In the genomic region with DNA sequence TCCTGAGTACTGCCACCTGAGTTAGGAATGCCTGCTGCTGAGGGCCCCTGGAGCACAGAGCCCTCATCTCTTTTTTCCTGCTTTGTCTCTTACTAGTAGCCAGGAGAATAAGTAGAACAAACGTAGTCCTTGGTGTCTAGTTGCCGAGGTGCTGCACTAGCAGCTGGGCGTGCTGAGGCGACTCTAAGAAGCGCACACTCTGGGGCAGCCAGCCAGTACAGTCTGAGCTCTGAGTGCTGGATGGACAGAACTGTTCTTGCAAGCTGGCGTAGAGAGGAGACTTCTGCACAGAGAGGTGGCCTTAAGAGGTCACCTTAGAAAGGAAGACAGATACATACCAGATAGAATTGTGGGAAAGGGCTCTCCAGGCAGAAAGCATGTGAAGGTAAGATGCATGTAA, we compare ENCODE assay signal across 12 mouse cellular contexts. TPM values are rescaled to one million over a fixed set of nuclear protein-coding genes. Genes with fewer than 3 reads are reported as not detected.
DNase-seq lines count a peak whose midpoint lies in the region; ATAC-seq and TF ChIP-seq lines count a peak whose summit lies in the region.
"Had no signal": no experiment of that assay in that cellular context is flagged by ENCODE, and none has a peak within 500 bp of the region (broad histone marks: within the 10 kb centered on the region; RNA-seq: fewer than 3 reads in every experiment).

No protein-coding gene starts in this region.

- H3K9ac ChIP-seq in embryonic facial prominence, embryonic 15.5 days: no peak overlapping the region
- peak overlapping the region; percentile 23; the same call in 1 of the 2 replicates for H3K9ac ChIP-seq in limb, embryonic 12.5 days (replicated peaks)
- H3K9ac ChIP-seq: neural tube, embryonic 15.5 days had no signal

- H3K9me3 ChIP-seq in embryonic facial prominence, embryonic 15.5 days (replicated peaks): no peaks in the 10 kb centered on the region
- no peaks in the 10 kb centered on the region for H3K9me3 ChIP-seq in limb, embryonic 12.5 days
- H3K9me3 ChIP-seq: neural tube, embryonic 15.5 days had no signal

- H3K27me3 ChIP-seq in kidney, adult 2 months (replicated peaks; ENCODE audit: control insufficient read depth, insufficient read depth, low read length): no peaks in the 10 kb centered on the region
- H3K27me3 ChIP-seq in embryonic facial prominence, embryonic 15.5 days: no peaks in the 10 kb centered on the region
- H3K27me3 ChIP-seq in limb, embryonic 12.5 days: no peaks in the 10 kb centered on the region
- H3K27me3 ChIP-seq: neural tube, embryonic 15.5 days had no signal

- no peak for TF ChIP-seq POLR2A in kidney, adult 2 months (IDR thresholded peaks at IDR 0.05; ENCODE audit: low read depth, low read length)

- 49% methylated on average over 6 of the region's 6 CpGs for WGBS in kidney, adult 2 months
- WGBS in embryonic facial prominence, embryonic 15.5 days: 46% methylated on average over 6 of the region's 6 CpGs
- WGBS in limb, embryonic 12.5 days: 62% methylated on average over 6 of the region's 6 CpGs

- H3K4me1 ChIP-seq in kidney, adult 2 months (ENCODE audit: control insufficient read depth, insufficient read depth, low read length): peaks cover 25% of the 10 kb centered on the region
- H3K4me1 ChIP-seq in embryonic facial prominence, embryonic 15.5 days: peaks cover 70% of the 10 kb centered on the region
- H3K4me1 ChIP-seq in limb, embryonic 12.5 days (replicated peaks): peaks cover 53% of the 10 kb centered on the region

- H3K27ac ChIP-seq in kidney, adult 2 months (ENCODE audit: insufficient read depth, low read depth, low read length): no peak overlapping the region
- peak overlapping the region; percentile 65; the same call in 1 of the 2 replicates for H3K27ac ChIP-seq in embryonic facial prominence, embryonic 15.5 days (replicated peaks)
- H3K27ac ChIP-seq in limb, embryonic 12.5 days: peak overlapping the region; percentile 80

- no peak overlapping the region for H3K4me3 ChIP-seq in kidney, adult 2 months (ENCODE audit: insufficient read depth, low read depth, low read length)
- H3K4me3 ChIP-seq in embryonic facial prominence, embryonic 15.5 days (replicated peaks): no peak overlapping the region
- H3K4me3 ChIP-seq in limb, embryonic 12.5 days (replicated peaks): peak overlapping the region; percentile 6; the same call in 1 of the 2 replicates
- H3K4me3 ChIP-seq: neural tube, embryonic 15.5 days had no signal

- TF ChIP-seq CTCF in kidney, adult 2 months (conservative IDR thresholded peaks at IDR 0.05; ENCODE audit: insufficient read depth, insufficient read length, low read depth, low read length): no peak

- DNase-seq in cerebellum, postnatal 10 days: peak; percentile 47 to 52
- DNase-seq in cerebellum, adult 11-12 months: no peak
- DNase-seq in kidney, postnatal 14 days: peak; percentile 38
- no peak for DNase-seq in kidney, adult 2 months
- DNase-seq in yolk sac, embryonic 10.5 days (ENCODE audit: low spot score): no peak
- DNase-seq in urinary bladder, postnatal 10 days (ENCODE audit: low spot score): no peak
- DNase-seq: adrenal gland, postnatal 14 days; cerebellum, adult 2 months; thymus, adult 2 months had no signal

- H3K4me2 ChIP-seq in embryonic facial prominence, embryonic 15.5 days (replicated peaks): no peak overlapping the region
- H3K4me2 ChIP-seq in limb, embryonic 12.5 days: peak overlapping the region; percentile 37
- H3K4me2 ChIP-seq: neural tube, embryonic 15.5 days had no signal

- no peak for ATAC-seq in embryonic facial prominence, embryonic 15.5 days (ENCODE audit: insufficient number of reproducible peaks, low FRiP score, low TSS enrichment, low read depth)
- ATAC-seq in limb, embryonic 12.5 days (ENCODE audit: insufficient number of reproducible peaks, insufficient read depth, low FRiP score, low TSS enrichment, low read depth): no peak

- no peaks in the 10 kb centered on the region for H3K36me3 ChIP-seq in kidney, adult 2 months (ENCODE audit: control insufficient read depth, insufficient read depth, low read length)
- peaks cover 2% of the 10 kb centered on the region; the same call in 1 of the 2 replicates for H3K36me3 ChIP-seq in embryonic facial prominence, embryonic 15.5 days
- peaks cover 43% of the 10 kb centered on the region for H3K36me3 ChIP-seq in limb, embryonic 12.5 days
- H3K36me3 ChIP-seq: neural tube, embryonic 15.5 days had no signal

RNA-seq across cellular contexts. Expression of a gene that starts 4.4 kb away (rescaled TPM):
- polyA plus RNA-seq in kidney, adult 2 months (2012; rRNA removed): 90.1 and 93.0 TPM in 2 replicates
- 59.2 and 62.1 TPM in 2 replicates for polyA plus RNA-seq in embryonic facial prominence, embryonic 15.5 days (2015; fragmentation: Nextera tagmentation; extraction: Ambion mirVana)
- polyA plus RNA-seq in limb, embryonic 12.5 days (2016; fragmentation: Nextera tagmentation; extraction: Ambion mirVana): 54.7 and 65.0 TPM in 2 replicates

Comparison
In these comparisons a context has a peak if more than half of its experiments do, and no peak if none do; other contexts are left out.
1. DNase-seq: peak in cerebellum, postnatal 10 days (2 of 2) and kidney, postnatal 14 days (single experiment); none in cerebellum, adult 11-12 months (single experiment), kidney, adult 2 months (single experiment), yolk sac, embryonic 10.5 days (single experiment) and urinary bladder, postnatal 10 days (single experiment).